Mouse (Mus musculus) thymus, adult 2 months (tissue): ENCODE measurements around the gene Olfr156. TPM values are rescaled to one million over a fixed set of nuclear protein-coding genes. Genes with fewer than 3 reads are reported as not detected.

Experiments
- DNase-seq: peaks from one replicate; pipeline ENCODE4 v3.0.0; 2021
- H3K27ac ChIP-seq: fragments of 200-500 bp; 2 replicates; pipeline ENCODE4 v1.5.1; 2012; ENCODE audit warnings: low read length, control low read depth; ENCODE audit not compliant: control insufficient read depth, insufficient read depth
- H3K27me3 ChIP-seq: fragments of 200-500 bp; 2 replicates; pipeline ENCODE4 v1.6.1; 2012; ENCODE audit warnings: mild to moderate bottlenecking, low read length, moderate library complexity, mixed read lengths; ENCODE audit not compliant: control insufficient read depth, insufficient read depth
- H3K36me3 ChIP-seq: fragments of 200-500 bp; 2 replicates; pipeline ENCODE4 v1.6.1; 2012; ENCODE audit warnings: mild to moderate bottlenecking, low read length, moderate library complexity; ENCODE audit not compliant: control insufficient read depth, insufficient read depth
- H3K4me1 ChIP-seq: fragments of 200-500 bp; replicated peaks from 2 replicates; pipeline ENCODE4 v1.6.1; 2012; ENCODE audit warnings: low read length; ENCODE audit not compliant: control insufficient read depth, insufficient read depth
- H3K4me3 ChIP-seq: fragments of 200-500 bp; 2 replicates; pipeline ENCODE4 v1.5.1; 2012; ENCODE audit warnings: mild to moderate bottlenecking, low read length, control low read depth, moderate library complexity; ENCODE audit not compliant: control insufficient read depth, insufficient read depth
- CTCF ChIP-seq: fragments of 200-500 bp; IDR thresholded peaks from 2 replicates; pipeline ENCODE4 v1.5.1; 2012; ENCODE audit warnings: mild to moderate bottlenecking, control low read depth, low read length, moderate library complexity, borderline replicate concordance; ENCODE audit not compliant: control insufficient read depth, poor library complexity, insufficient read depth; ENCODE audit errors: extremely low read depth
- POLR2A ChIP-seq: fragments of 200-500 bp; IDR thresholded peaks from 2 replicates; pipeline ENCODE4 v1.6.1; 2012; ENCODE audit warnings: mild to moderate bottlenecking, low read length, control low read depth, moderate library complexity; ENCODE audit not compliant: control insufficient read depth, poor library complexity, insufficient read depth; ENCODE audit errors: extremely low read depth
- WGBS: fragments of 180-500 bp; shearing (Covaris S2); methylation state at CpG from one replicate; pipeline ENCODE4 v1.1.7; 2018; 5-methylcytosine and 5-hydroxymethylcytosine counted together
- polyA plus RNA-seq: library from polyadenylated mRNA; depleted of rRNA; stranded (reverse); fragments of >200 nt; gene quantifications from 2 replicates; pipeline ENCODE4 v1.2.3, GENCODE M21; 2012

Gene Olfr156
- polyA plus RNA-seq, 1 experiment: not detected

- 74% methylated on average over 1 of the region's 1 CpGs for WGBS
- Histone ChIP-seq H3K27me3 (no peaks in the 10 kb centered on the region), H3K36me3 (no peaks in the 10 kb centered on the region), H3K4me1 (no peaks in the 10 kb centered on the region), H3K4me3 (no peak within 1 kb of the TSS), H3K27ac (no peak within 1 kb of the TSS)
- TF ChIP-seq CTCF (no peak), POLR2A (no peak)
- DNase-seq: no peak
Observed at GRCm38 (mm10) chr4:43840101-43840500, 16.4 kb upstream of the Olfr156 start, which contains the start of gene Olfr157. Gene Olfr157, minus strand, starts transcription at chr4:43840201.

GRCm38 (mm10) chr4:43838326-43838725 lies 14.6 kb upstream of the Olfr156 start:
- no peak for TF ChIP-seq CTCF
- no peak for TF ChIP-seq POLR2A
- H3K27me3 ChIP-seq: no peaks in the 10 kb centered on the region
- H3K27ac ChIP-seq: no peak overlapping the region
- H3K4me1 ChIP-seq: 0 out of 2 replicates have a peak, but pooled peaks cover 2% of the 10 kb centered on the region
- H3K4me3 ChIP-seq: no peak overlapping the region
- no peak for DNase-seq
- no peaks in the 10 kb centered on the region for H3K36me3 ChIP-seq
- WGBS: 93% methylated on average over 3 of the region's 3 CpGs

- Histone ChIP-seq H3K27ac (no peak overlapping the region), H3K36me3 (no peaks in the 10 kb centered on the region), H3K4me1 (0 out of 2 replicates have a peak, but pooled peaks cover 2% of the 10 kb centered on the region), H3K27me3 (no peaks in the 10 kb centered on the region), H3K4me3 (no peak overlapping the region)
- DNase-seq: no peak
- WGBS: 11% methylated on average over 4 of the region's 4 CpGs
- TF ChIP-seq CTCF: no peak
- no peak for TF ChIP-seq POLR2A
Observed at GRCm38 (mm10) chr4:43834749-43835148, 11.1 kb upstream of the Olfr156 start.

GRCm38 (mm10) chr4:43833752-43834151 lies 10.1 kb upstream of the Olfr156 start:
- TF ChIP-seq CTCF (no peak), POLR2A (no peak)
- Histone ChIP-seq H3K27me3 (no peaks in the 10 kb centered on the region), H3K4me3 (no peak overlapping the region), H3K4me1 (0 out of 2 replicates have a peak, but pooled peaks cover 2% of the 10 kb centered on the region), H3K27ac (no peak overlapping the region), H3K36me3 (no peaks in the 10 kb centered on the region)
- DNase-seq: no peak
- 68% methylated on average over 5 of the region's 5 CpGs for WGBS

GRCm38 (mm10) chr4:43832031-43832430 lies 8.3 kb upstream of the Olfr156 start:
- H3K27ac ChIP-seq: no peak overlapping the region
- WGBS: 78% methylated on average over 5 of the region's 5 CpGs
- H3K27me3 ChIP-seq: no peaks in the 10 kb centered on the region
- H3K36me3 ChIP-seq: no peaks in the 10 kb centered on the region
- no peak for TF ChIP-seq CTCF
- TF ChIP-seq POLR2A: no peak
- H3K4me3 ChIP-seq: no peak overlapping the region
- no peak for DNase-seq
- 0 out of 2 replicates have a peak, but pooled peaks cover 2% of the 10 kb centered on the region for H3K4me1 ChIP-seq

GRCm38 (mm10) chr4:43828806-43829205 lies 5.1 kb upstream of the Olfr156 start:
- H3K4me1 ChIP-seq: no peaks in the 10 kb centered on the region
- WGBS: 90% methylated on average over 4 of the region's 4 CpGs
- no peak for DNase-seq
- no peak overlapping the region for H3K27ac ChIP-seq
- no peaks in the 10 kb centered on the region for H3K27me3 ChIP-seq
- no peaks in the 10 kb centered on the region for H3K36me3 ChIP-seq
- TF ChIP-seq CTCF: no peak
- no peak for TF ChIP-seq POLR2A
- no peak overlapping the region for H3K4me3 ChIP-seq
